Mouse (Mus musculus) olfactory bulb, adult 2 months (tissue): Measurements from ENCODE around the gene Dnmbp.

ENCODE experiments used
- CTCF ChIP-seq: fragments of 200-500 bp; IDR thresholded peaks from 2 replicates; pipeline ENCODE4 v1.5.1; 2012; ENCODE audit warnings: low read depth, mild to moderate bottlenecking, low read length, moderate library complexity; ENCODE audit not compliant: insufficient read depth
- POLR2A ChIP-seq: fragments of 200-500 bp; IDR thresholded peaks from 2 replicates; pipeline ENCODE4 v1.6.1; 2012; ENCODE audit warnings: mild to moderate bottlenecking, low read depth, low read length, moderate library complexity; ENCODE audit not compliant: insufficient read depth

DNA sequence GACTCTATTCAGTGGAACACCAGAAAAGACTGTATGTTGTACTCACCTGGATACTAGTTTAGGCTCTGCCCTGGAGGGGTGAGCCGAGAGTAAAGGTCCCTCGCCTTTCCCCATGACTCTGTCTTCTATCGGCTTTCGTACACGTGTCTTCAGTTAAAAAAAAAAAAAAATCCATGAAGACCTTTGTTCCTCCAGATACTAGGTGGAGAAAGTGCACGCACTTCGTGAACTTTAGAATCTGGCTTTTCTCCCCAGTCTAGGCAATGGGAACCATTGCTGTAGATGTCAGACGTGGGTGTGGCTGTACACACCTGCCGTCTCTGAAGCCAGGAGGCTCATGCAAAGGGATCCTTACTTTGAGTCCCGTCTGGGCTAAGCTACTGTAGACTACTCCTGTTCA is 126.7 kb downstream of the Dnmbp start:
- no peak for TF ChIP-seq POLR2A
- no peak for TF ChIP-seq CTCF
